Mouse (Mus musculus) adrenal gland, postnatal 4 days (tissue): Measurements from ENCODE around the gene Gm45140. TPM values are rescaled to one million over a fixed set of nuclear protein-coding genes. Genes with fewer than 3 reads are reported as not detected.
A peak's percentile ranks its signal among the peaks of the same experiment; 100 is the strongest.

Experiments used
- DNase-seq, 2 experiments: peaks; one replicate each; pipeline ENCODE4 v3.0.0; 2021 to 2022; ENCODE audit warnings: low spot score in 2 of 2, mixed read lengths in 2 of 2
- total RNA-seq, 2 experiments: library from RNA; stranded (reverse); gene quantifications; 2 replicates each; pipeline ENCODE4 v1.2.3; 2021

The Gm45140 gene
- total RNA-seq, 2 experiments from 2014 or later = 1.7 to 3.0 TPM

DNA sequence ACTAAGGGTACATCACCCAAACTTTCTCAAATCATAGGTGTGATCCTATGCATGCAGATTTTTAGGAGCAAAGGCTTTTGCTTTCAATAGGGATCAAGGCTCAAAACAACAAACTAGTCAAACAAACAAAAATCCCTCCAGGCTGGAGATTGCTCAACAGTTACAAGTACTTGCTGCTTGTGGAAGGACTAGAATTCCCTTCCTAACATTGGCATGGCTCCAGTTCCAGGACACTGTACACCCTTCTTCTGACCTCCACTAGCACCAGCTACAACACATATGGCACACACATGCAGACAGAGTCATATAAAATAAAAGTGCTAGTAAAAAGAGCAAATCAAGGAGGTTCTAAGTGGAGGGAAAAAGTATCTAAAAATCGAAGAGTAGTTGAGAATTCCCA is 11.2 kb upstream of the Gm45140 start:
- DNase-seq = no peak

DNA sequence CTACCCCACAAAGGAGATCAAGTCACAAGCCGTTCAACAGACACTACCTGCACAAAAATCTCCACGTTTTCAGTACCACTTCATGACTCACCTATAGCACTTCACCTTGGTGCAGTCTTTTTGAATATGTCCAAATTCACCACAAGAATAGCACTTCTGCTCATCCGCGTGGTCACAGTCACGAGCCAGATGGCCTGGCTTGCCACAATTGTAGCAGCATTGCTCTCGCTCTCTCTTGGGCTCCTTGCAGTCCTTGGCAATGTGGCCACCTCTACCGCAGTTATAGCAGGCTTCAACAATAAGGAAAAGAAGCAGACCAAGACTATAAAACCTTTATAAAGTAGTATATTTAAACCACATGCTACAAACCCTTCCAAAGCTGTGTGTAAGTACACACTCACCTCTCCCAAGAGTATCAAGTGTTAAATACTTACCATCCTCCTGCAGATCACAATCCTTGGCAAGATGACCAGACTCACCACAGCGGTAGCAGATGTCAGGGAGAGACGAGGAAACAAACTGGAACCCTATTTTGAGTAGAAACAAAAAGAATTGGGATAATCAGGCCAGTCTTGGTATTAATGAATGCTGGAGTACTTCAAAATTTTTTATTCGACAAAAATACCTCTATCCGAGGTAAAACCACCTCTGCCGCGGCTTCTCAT is 9.6 kb upstream of the Gm45140 start:
- no peak for DNase-seq

DNA sequence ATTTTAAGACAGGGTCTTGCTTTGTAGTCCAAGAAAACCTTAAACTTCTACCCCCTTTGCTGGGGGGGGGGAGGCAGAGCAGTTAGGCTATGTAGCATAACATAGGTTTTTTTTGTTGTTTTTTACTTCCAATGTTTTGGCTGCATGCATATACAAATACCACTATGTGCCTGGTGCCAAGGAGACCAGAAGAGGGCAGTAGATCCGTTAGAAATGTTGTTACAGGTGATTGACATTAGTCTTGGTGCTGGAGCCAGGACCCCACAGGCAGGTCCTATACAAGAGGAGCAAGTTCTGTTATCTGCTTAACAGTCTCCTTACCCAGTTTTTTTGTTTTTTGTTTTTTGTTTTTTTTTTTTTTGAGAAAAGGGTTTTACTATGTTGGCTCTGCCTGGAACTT is 6.7 kb upstream of the Gm45140 start:
- no peak for DNase-seq

GRCm38 (mm10) chr6:87841635-87842034 is 6.0 kb upstream of the Gm45140 start:
- no peak for DNase-seq

- DNase-seq = no peak
These were observed 4.3 kb upstream of the Gm45140 start for GRCm38 (mm10) chr6:87839797-87840341.

DNA sequence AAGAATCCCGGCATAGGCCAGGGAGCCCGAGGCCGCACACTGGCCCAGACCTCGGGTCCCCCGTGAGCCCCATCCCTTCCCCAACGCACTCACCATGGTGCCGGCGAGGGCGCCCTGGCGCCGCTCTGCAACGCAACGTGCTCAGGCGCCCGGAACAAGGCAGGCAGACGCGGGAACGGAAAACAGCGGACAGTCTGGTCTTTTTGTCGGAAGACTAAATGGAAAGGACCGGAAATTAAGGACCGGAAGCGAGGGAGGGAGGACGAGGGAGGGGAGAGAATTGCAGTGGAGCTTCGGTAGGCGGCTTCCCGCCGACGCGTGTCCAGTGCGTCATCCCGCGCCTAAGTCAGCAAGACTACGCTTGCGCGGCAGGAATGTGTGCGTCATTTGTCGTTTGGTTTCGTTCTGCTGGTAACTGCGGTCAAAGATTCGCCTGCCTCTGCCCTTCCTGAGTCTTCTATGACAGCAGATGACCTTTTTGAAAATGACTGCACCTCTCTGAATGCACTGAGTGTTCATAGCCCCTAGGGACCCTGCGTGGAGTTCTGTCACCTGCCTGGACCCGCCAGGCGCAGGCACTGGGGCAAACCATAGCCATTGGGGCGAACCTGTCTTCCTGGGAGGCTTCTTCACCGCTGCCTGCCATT is 3.1 kb upstream of the Gm45140 start, which contains the start of gene Isy1:
Gene Isy1 (minus strand): TSS at position 248 of the 647 bp plus-strand sequence.
- peak; percentile 81 to 87 for DNase-seq

GRCm38 (mm10) chr6:87820366-87820765 is 15.2 kb downstream of the Gm45140 start:
- no peak for DNase-seq

- DNase-seq = no peak
These were observed 21.1 kb downstream of the Gm45140 start for GRCm38 (mm10) chr6:87814486-87814885.

GRCm38 (mm10) chr6:87812656-87813055 is 22.9 kb downstream of the Gm45140 start:
- DNase-seq = no peak

GRCm38 (mm10) chr6:87811675-87812338 is 23.8 kb downstream of the Gm45140 start, which contains the start of gene Rab43:
Gene Rab43, minus strand, starts transcription at chr6:87812164.
- peak; percentile 85 to 86 for DNase-seq

GRCm38 (mm10) chr6:87810713-87811669 is 24.6 kb downstream of the Gm45140 start:
- DNase-seq = peak in 1 of 2 experiments; percentile 59

DNA sequence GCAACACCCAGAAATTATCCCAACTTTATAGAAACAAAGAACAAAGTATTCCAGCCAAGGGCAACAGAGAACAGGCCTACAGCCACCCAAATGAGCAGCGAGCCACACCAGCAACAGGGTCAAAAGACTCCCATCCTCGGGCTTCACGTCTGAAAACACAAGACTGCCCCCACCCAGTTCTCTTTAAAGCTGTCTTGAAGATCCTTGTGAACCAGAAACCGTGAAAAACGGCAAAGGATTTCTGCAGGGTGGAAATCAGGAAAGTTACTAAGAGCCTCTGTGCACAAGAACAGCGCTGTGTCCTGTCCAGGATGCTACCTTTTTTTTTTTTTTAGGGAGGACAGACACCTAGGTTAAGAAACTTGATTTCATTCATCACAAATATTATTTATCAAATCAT is 25.3 kb downstream of the Gm45140 start:
- no peak for DNase-seq

DNA sequence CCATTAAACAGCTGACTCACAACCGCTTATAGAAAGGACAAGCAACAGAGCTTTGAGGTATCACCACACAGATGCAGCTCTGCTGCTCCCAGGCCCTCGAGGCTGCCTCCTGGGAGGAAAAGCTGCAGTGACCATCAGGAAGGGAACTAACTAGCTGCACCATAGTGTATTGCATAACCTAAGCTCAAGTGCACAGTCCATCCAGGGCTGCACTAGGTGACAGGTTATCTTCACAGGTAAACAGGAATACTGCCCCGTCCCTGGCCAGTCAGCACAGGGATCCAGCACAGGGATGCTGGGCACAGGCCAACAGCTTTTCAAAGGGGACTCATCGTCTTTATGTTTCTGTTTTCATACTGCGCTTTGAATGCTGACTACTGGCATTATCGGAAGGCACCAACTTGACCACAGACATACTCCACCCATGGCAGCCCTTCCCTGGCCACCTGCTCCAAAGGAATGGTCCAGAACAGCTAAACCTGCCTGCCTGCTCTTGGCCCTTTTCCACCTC is 25.9 kb downstream of the Gm45140 start:
- no peak for DNase-seq

GRCm38 (mm10) chr6:87809144-87809543 is 26.5 kb downstream of the Gm45140 start:
- DNase-seq = no peak

- DNase-seq = no peak
These were observed 27.1 kb downstream of the Gm45140 start for GRCm38 (mm10) chr6:87808521-87808920.

GRCm38 (mm10) chr6:87807735-87808440 is 27.7 kb downstream of the Gm45140 start:
- no peak for DNase-seq

DNA sequence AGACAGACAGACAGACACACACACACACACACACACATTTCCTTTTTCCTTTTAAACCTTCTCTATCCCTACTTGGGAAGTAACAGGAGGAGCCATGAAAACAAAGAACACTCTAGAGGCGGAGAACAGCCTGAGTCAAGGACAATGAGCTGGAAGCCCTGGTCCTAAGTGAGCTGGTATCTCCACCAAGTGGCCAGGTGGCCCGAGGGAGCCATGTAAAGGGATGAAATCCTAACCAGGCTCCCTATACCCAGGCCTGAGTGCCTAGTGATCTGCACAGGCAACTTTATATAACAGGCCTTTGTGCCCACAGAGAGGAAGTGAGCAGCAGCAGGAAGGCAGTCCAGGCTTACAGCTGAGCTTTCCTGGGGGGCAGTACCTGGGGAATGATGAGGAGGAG is 28.7 kb downstream of the Gm45140 start:
- DNase-seq = no peak

DNA sequence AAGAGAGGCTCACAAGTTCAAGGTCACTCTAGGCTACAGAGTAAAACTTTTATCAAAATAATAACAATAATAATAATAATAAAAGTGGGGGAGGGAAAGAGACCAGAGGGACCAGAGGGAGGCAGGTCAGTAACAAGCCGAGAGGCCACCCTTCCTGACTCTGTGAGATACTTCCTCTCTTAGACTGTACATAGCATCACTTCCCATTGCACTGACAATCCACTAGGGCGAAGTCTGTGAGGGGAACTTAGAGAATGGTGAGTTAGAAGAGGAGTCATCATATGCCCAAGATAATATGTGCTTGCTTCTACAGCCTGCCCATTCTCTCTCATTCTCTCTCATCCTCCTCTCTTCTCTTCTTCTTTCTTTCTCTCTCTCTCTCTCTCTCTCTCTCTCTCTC is 29.6 kb downstream of the Gm45140 start:
- DNase-seq = no peak

DNA sequence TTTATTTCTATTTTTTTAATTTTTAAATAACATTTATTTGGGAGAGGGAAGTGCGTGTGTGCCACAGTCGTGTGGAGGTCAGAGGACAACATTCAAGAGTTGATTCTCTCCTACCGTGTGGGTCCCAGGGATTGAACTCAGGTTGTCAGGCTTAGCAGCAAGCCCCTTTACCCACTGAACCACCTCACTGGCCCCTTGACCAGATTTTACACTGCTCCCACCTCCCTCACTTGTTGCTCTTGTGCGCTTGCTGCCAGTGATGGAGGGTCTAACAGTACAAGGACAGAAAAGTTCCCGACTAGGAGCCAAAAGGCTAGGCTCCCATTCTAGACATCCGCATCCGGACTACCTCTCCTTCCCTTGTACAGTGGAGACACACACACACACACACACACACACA is 30.1 kb downstream of the Gm45140 start:
- DNase-seq = no peak

GRCm38 (mm10) chr6:87804886-87805285 is 30.7 kb downstream of the Gm45140 start:
- DNase-seq = no peak
